Mouse (Mus musculus) liver, adult 2 months (tissue): Measurements from ENCODE around the gene Mef2d. TPM values are rescaled to one million over a fixed set of nuclear protein-coding genes. Genes with fewer than 3 reads are reported as not detected.

ENCODE experiments used
- DNase-seq: peaks from one replicate; pipeline ENCODE4 v3.0.0-alpha.2; 2011; ENCODE audit warnings: low read depth, low spot score; ENCODE audit errors: extremely low read depth
- H3K27ac ChIP-seq: fragments of 200-500 bp; replicated peaks from 2 replicates; pipeline ENCODE4 v1.5.1; 2012; ENCODE audit warnings: low read depth, mild to moderate bottlenecking, control low read depth, inconsistent platforms, low read length; ENCODE audit not compliant: insufficient read depth
- H3K27me3 ChIP-seq: fragments of 200-500 bp; 2 replicates; pipeline ENCODE4 v1.6.1; 2012; ENCODE audit warnings: mild to moderate bottlenecking, moderate library complexity, low read length, inconsistent platforms; ENCODE audit not compliant: control insufficient read depth, insufficient read depth
- H3K36me3 ChIP-seq: fragments of 200-500 bp; 2 replicates; pipeline ENCODE4 v1.6.1; 2012; ENCODE audit warnings: low read length, inconsistent platforms; ENCODE audit not compliant: control insufficient read depth, insufficient read depth
- H3K4me1 ChIP-seq: fragments of 200-500 bp; 2 replicates; pipeline ENCODE4 v1.6.1; 2011; ENCODE audit warnings: low read length; ENCODE audit not compliant: control insufficient read depth, insufficient read depth
- H3K4me3 ChIP-seq: fragments of 200-500 bp; 2 replicates; pipeline ENCODE4 v1.5.1; 2011; ENCODE audit warnings: low read depth, mild to moderate bottlenecking, control low read depth, low read length, moderate library complexity; ENCODE audit not compliant: insufficient read depth
- H3K79me2 ChIP-seq: fragments of 200-500 bp; 2 replicates; pipeline ENCODE4 v1.6.1; 2012; ENCODE audit warnings: inconsistent platforms, mild to moderate bottlenecking, low read length, moderate library complexity; ENCODE audit not compliant: control insufficient read depth, insufficient read depth
- H3K9ac ChIP-seq: fragments of 200-500 bp; 2 replicates; pipeline ENCODE4 v1.6.1; 2012; ENCODE audit warnings: low read depth, mild to moderate bottlenecking, control low read depth, inconsistent platforms, low read length
- CTCF ChIP-seq: fragments of 200-500 bp; IDR thresholded peaks from 2 replicates; pipeline ENCODE4 v1.5.1; 2011; ENCODE audit warnings: low read depth, low read length, control low read depth
- POLR2A ChIP-seq: fragments of 200-500 bp; IDR thresholded peaks from 2 replicates; pipeline ENCODE4 v1.6.1; 2011; ENCODE audit warnings: low read length, control low read depth; ENCODE audit not compliant: insufficient read depth; ENCODE audit errors: extremely low read depth
- WGBS: fragments of 180-500 bp; shearing (Covaris S2); methylation state at CpG from one replicate; pipeline ENCODE4 v1.1.7; 2018; 5-methylcytosine and 5-hydroxymethylcytosine counted together
- polyA plus RNA-seq: library from polyadenylated mRNA; depleted of rRNA; stranded (reverse); fragments of >200 nt; gene quantifications from 2 replicates; pipeline ENCODE4 v1.2.3, GENCODE M21; 2012
- total RNA-seq: library from RNA; depleted of rRNA; stranded (reverse); fragments of >200 nt; gene quantifications from 2 replicates; pipeline ENCODE4 v1.2.3, GENCODE M21; 2014

Gene Mef2d
- total and polyA plus RNA-seq, 2 experiments: 3.7 to 22.2 TPM

DNA sequence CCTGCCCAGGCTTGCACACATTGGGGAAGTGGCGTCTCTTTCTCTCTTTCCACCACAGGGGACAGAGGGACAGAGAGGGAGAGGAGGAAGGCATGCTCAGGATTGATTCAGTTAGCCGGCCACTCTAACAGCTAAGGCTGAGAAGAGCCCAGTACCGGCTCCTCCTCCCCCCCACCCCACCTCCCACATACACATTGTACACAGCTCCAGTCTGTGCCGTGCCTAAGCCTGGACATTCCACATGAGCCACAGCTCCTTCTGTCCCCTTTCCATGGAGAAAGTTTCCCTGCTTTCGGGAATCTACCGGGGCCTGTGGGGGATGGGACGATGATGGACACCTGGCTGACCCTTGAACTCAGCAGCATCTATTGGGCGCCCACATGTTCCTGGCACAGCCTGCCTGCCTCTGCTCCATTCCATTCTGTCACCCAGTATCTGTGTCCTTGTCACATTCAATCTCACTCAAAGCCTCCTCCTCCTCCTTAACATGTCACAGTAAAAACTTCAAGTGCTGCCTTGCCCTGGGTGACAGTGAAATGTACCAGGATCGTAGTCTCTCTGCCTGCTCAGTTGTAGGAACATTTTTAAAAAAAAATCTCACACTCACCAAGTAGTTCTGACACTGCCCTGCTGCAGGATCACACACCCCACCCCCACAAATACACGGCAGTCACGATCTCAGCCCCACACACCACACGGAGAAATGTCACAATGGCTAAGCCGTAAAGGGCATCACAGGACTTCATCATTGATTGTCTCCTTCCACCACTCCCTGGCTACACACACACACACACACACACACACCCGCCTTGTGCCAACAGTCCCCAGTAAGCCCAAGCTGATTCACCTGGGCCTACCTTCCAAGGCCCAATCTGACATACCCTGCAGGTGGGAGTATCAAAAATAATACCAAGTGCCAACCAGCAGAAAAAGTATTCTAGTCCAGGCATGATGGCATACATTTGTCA is 20.7 kb upstream of the Mef2d start:
- Histone ChIP-seq H3K4me1 (peaks cover 3% of the 10 kb centered on the region; the same call in 1 of the 2 replicates), H3K27ac (no peak overlapping the region), H3K36me3 (no peaks in the 10 kb centered on the region), H3K4me3 (no peak overlapping the region), H3K9ac (no peak overlapping the region), H3K79me2 (no peaks in the 10 kb centered on the region), H3K27me3 (no peaks in the 10 kb centered on the region)
- no peak for DNase-seq
- TF ChIP-seq POLR2A (no peak), CTCF (no peak)
- 43% methylated on average over 14 of the region's 14 CpGs for WGBS

DNA sequence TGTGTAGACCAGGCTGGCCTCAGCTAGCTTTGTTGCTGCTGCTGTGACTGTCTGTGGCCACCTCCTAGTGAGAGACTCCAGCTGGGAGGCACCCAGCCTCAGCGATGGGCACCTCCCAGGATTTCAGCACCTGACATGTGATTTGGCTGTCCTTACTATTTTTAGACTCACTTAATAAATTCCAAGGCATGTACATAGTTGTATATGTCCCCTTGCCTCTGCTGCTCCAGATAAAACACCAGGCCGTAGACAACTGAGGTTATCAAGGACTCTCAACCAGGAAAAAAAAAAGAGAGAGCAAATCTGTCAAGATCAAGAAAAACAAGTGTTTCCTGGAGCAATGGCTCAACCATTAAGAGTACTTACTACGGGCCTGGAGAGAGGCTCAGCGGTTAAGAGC is 17.0 kb upstream of the Mef2d start:
- Histone ChIP-seq H3K79me2 (no peaks in the 10 kb centered on the region), H3K36me3 (no peaks in the 10 kb centered on the region), H3K27ac (no peak overlapping the region), H3K27me3 (no peaks in the 10 kb centered on the region), H3K4me3 (no peak overlapping the region), H3K4me1 (peaks cover 3% of the 10 kb centered on the region; the same call in 1 of the 2 replicates), H3K9ac (no peak overlapping the region)
- 59% methylated on average over 4 of the region's 4 CpGs for WGBS
- TF ChIP-seq POLR2A (no peak), CTCF (no peak)
- DNase-seq: no peak

DNA sequence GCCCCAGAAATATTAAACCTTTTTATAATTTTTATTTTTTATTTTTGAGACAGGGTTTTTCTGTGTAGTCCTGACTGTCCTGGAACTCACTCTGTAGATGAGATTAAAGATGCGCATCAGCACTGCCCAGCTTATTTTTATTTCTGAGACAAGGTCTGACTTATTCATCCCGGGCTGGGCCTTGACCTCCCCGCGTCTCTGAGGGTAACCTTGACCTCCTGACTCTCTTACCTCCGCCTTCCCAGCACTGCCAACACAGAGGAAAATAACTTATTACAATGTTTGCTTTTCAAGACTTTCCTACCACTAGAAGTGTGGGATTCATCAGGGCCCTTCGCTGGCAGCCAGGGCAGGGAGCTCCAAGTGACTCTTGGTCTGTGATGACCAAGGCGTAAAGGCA is 16.0 kb upstream of the Mef2d start:
- Histone ChIP-seq H3K9ac (no peak overlapping the region), H3K36me3 (no peaks in the 10 kb centered on the region), H3K79me2 (no peaks in the 10 kb centered on the region), H3K4me3 (no peak overlapping the region), H3K4me1 (peaks cover 3% of the 10 kb centered on the region; the same call in 1 of the 2 replicates), H3K27ac (no peak overlapping the region), H3K27me3 (no peaks in the 10 kb centered on the region)
- TF ChIP-seq CTCF (no peak), POLR2A (no peak)
- 74% methylated on average over 7 of the region's 7 CpGs for WGBS
- DNase-seq: no peak

DNA sequence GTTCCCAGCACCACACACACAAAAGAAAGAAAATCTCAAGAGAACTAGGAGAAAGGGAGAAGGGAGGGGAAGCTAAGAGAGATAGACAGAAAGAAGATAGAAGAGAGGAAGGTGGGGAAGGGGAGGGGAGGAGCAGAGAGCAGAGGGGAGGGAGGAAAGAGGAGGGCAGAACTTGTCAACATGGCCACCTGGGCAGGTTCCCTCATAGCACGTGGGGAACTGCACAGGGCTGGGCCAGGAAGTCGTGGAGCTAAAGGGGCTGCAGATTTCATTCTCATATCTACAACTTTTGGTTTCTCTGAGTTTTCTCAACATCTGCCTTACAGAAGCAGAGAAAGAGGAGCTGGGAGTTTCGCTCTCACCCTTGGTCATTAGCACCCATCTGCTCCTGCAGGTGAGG is 14.5 kb upstream of the Mef2d start:
- DNase-seq: no peak
- H3K27ac ChIP-seq: no peak overlapping the region
- no peak overlapping the region for H3K4me3 ChIP-seq
- peaks cover 3% of the 10 kb centered on the region; the same call in 1 of the 2 replicates for H3K4me1 ChIP-seq
- no peaks in the 10 kb centered on the region for H3K36me3 ChIP-seq
- 66% methylated on average over 3 of the region's 3 CpGs for WGBS
- H3K9ac ChIP-seq: no peak overlapping the region
- TF ChIP-seq POLR2A: no peak
- TF ChIP-seq CTCF: no peak
- H3K79me2 ChIP-seq: no peaks in the 10 kb centered on the region
- no peaks in the 10 kb centered on the region for H3K27me3 ChIP-seq

- Histone ChIP-seq H3K27ac (no peak overlapping the region), H3K27me3 (no peaks in the 10 kb centered on the region), H3K36me3 (no peaks in the 10 kb centered on the region), H3K79me2 (no peaks in the 10 kb centered on the region), H3K9ac (no peak overlapping the region), H3K4me3 (no peak overlapping the region), H3K4me1 (peaks cover 3% of the 10 kb centered on the region; the same call in 1 of the 2 replicates)
- TF ChIP-seq POLR2A: no peak
- DNase-seq: no peak
- 73% methylated on average over 5 of the region's 5 CpGs for WGBS
Measured at GRCm38 (mm10) chr3:88128056-88128455, 14.1 kb upstream of the Mef2d start.

GRCm38 (mm10) chr3:88129006-88129405 is 13.2 kb upstream of the Mef2d start:
- Histone ChIP-seq H3K79me2 (no peaks in the 10 kb centered on the region), H3K9ac (no peak overlapping the region), H3K4me3 (no peak overlapping the region), H3K36me3 (no peaks in the 10 kb centered on the region), H3K4me1 (peaks cover 3% of the 10 kb centered on the region; the same call in 1 of the 2 replicates), H3K27ac (no peak overlapping the region), H3K27me3 (no peaks in the 10 kb centered on the region)
- DNase-seq: no peak
- 72% methylated on average over 4 of the region's 4 CpGs for WGBS
- TF ChIP-seq POLR2A: no peak
- TF ChIP-seq CTCF: no peak
